Mouse (Mus musculus): ENCODE measurements at regions not wholly inside any gene's neighbourhood (a gene's known extent, or its start where the extent isn't known, plus 50 kb on each side); places are given as distances from the start of the nearest gene placed in this dataset.

DNA sequence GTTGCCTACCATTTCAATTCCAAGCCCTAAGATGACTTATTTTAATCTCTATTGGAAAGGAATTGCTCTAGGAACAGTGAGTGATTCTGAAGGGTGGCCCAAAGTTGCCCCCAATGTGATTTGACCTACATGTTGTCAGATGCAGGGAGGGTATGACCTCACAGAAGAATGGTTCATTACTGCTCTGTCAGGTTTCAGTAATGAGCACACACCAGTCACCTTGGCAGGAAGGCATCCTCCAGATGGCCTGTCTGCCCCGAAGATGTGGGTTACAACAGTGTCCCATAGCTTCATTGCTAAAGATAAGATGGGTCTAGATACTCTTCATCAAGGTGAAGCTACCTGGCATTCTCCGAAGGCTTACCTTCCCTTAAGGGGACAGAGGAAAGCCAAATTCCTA is 137.1 kb downstream of the Ttc8 start:
- Histone ChIP-seq H3K4me1 (ENCODE audit: insufficient read depth) (no peaks in the 10 kb centered on the region), H3K4me2 (ENCODE audit: low read depth, low read length) (no peak overlapping the region), H3K9ac (replicated peaks) (no peak overlapping the region), H3K9me3 (ENCODE audit: low read length) (no peaks in the 10 kb centered on the region), H3K36me3 (replicated peaks; ENCODE audit: insufficient read depth, low read length) (no peaks in the 10 kb centered on the region), H3K27me3 (ENCODE audit: insufficient read depth, low read length) (no peaks in the 10 kb centered on the region), H3K27ac (ENCODE audit: low read depth) (no peak overlapping the region), H3K4me3 (ENCODE audit: low read depth, low read length) (no peak overlapping the region)
- WGBS (ENCODE audit: insufficient replicate concordance) = 73% methylated on average over 2 of the region's 2 CpGs
- ATAC-seq (no peak), DNase-seq (no peak)
- TF ChIP-seq CTCF (IDR thresholded peaks at IDR 0.05; ENCODE audit: low read depth) = no peak
- no peak for TF ChIP-seq EP300 (IDR thresholded peaks at IDR 0.05; ENCODE audit: low read depth)

DNA sequence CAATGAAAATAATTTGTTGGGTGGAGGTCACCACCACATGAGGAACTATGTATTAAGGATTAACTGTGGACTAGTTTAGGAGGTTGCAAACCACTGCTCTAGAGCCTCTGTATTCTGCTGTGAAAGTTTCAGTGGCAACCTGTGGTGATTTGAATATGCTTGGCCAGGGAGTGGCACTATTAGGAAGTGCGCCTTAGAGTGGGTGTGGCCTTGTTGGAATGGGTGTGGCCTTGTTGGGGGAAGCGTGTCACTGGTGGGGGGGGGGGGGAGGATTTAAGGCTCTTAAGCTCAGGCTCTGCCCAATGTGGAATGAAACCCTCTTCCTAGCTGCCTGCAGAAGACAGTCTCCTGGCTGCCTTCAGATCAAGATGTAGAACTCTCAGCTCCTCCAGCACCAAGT is 138.5 kb downstream of the Ttc8 start:
- Histone ChIP-seq H3K27ac (ENCODE audit: low read depth) (no peak overlapping the region), H3K36me3 (replicated peaks; ENCODE audit: insufficient read depth, low read length) (no peaks in the 10 kb centered on the region), H3K27me3 (ENCODE audit: insufficient read depth, low read length) (no peaks in the 10 kb centered on the region), H3K9ac (replicated peaks) (no peak overlapping the region), H3K4me2 (ENCODE audit: low read depth, low read length) (no peak overlapping the region), H3K9me3 (ENCODE audit: low read length) (no peaks in the 10 kb centered on the region), H3K4me3 (ENCODE audit: low read depth, low read length) (no peak overlapping the region), H3K4me1 (ENCODE audit: insufficient read depth) (no peaks in the 10 kb centered on the region)
- DNase-seq (peak; percentile 13), ATAC-seq (no peak)
- 45% methylated on average over 2 of the region's 2 CpGs for WGBS (ENCODE audit: insufficient replicate concordance)
- TF ChIP-seq EP300 (IDR thresholded peaks at IDR 0.05; ENCODE audit: low read depth) (no peak), CTCF (IDR thresholded peaks at IDR 0.05; ENCODE audit: low read depth) (no peak)

DNA sequence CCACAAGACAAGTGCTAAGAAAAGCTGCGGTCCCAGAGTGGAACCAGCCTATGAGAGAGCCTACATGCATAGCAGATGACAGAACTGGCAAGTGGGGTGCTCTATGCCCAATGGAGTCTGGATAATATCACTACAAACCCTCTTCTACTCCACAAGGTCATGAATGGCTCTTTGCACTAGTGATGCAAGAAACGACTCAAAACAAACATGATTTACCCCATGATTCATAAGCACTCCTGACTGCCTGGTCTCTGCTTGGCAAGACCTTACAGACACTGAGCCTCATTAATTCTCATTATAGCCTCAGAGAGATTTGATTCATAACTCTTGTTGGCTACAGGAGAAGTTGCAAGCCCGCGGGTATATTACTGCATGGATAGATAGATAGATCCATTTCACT is 139.1 kb downstream of the Ttc8 start:
- Histone ChIP-seq H3K27ac (ENCODE audit: low read depth) (no peak overlapping the region), H3K27me3 (ENCODE audit: insufficient read depth, low read length) (no peaks in the 10 kb centered on the region), H3K4me1 (ENCODE audit: insufficient read depth) (no peaks in the 10 kb centered on the region), H3K4me3 (ENCODE audit: low read depth, low read length) (no peak overlapping the region), H3K36me3 (replicated peaks; ENCODE audit: insufficient read depth, low read length) (no peaks in the 10 kb centered on the region), H3K9ac (replicated peaks) (no peak overlapping the region), H3K4me2 (ENCODE audit: low read depth, low read length) (no peak overlapping the region), H3K9me3 (ENCODE audit: low read length) (no peaks in the 10 kb centered on the region)
- no peak for ATAC-seq
- WGBS (ENCODE audit: insufficient replicate concordance) = 83% methylated on average over 4 of the region's 4 CpGs
- DNase-seq = no peak
- no peak for TF ChIP-seq CTCF (IDR thresholded peaks at IDR 0.05; ENCODE audit: low read depth)
- no peak for TF ChIP-seq EP300 (IDR thresholded peaks at IDR 0.05; ENCODE audit: low read depth)

DNA sequence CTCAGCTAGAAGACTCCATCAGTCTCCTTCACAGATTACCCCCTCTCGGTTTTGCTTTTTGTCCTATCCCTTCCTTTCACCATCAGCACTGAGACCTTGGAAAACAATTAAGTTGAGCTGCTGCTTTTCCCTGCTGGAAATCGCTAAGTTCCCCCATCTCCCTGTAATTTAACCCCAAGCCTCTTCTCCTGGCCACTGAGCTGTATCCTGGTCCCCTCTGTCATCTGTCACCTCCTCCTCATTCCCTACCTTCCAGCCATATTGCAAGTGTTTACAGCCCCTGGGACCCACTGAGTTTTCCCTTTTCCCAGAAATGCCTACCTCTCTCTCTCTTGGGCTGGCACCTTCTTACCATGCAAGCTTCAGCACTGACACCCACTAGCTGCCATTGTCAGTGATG is 140.3 kb downstream of the Ttc8 start:
- H3K27ac ChIP-seq (ENCODE audit: low read depth) = no peak overlapping the region
- no peaks in the 10 kb centered on the region for H3K4me1 ChIP-seq (ENCODE audit: insufficient read depth)
- DNase-seq = no peak
- no peak overlapping the region for H3K4me3 ChIP-seq (ENCODE audit: low read depth, low read length)
- no peaks in the 10 kb centered on the region for H3K36me3 ChIP-seq (replicated peaks; ENCODE audit: insufficient read depth, low read length)
- TF ChIP-seq EP300 (IDR thresholded peaks at IDR 0.05; ENCODE audit: low read depth) = no peak
- no peak for TF ChIP-seq CTCF (IDR thresholded peaks at IDR 0.05; ENCODE audit: low read depth)
- ATAC-seq = no peak
- no peak overlapping the region for H3K4me2 ChIP-seq (ENCODE audit: low read depth, low read length)
- no peaks in the 10 kb centered on the region for H3K9me3 ChIP-seq (ENCODE audit: low read length)
- no peak overlapping the region for H3K9ac ChIP-seq (replicated peaks)
- 66% methylated on average over 2 of the region's 2 CpGs for WGBS (ENCODE audit: insufficient replicate concordance)
- H3K27me3 ChIP-seq (ENCODE audit: insufficient read depth, low read length) = no peaks in the 10 kb centered on the region

- no peaks in the 10 kb centered on the region for H3K4me1 ChIP-seq (ENCODE audit: insufficient read depth)
- no peak for ATAC-seq
- H3K27me3 ChIP-seq (ENCODE audit: insufficient read depth, low read length) = no peaks in the 10 kb centered on the region
- no peak overlapping the region for H3K9ac ChIP-seq (replicated peaks)
- no peak overlapping the region for H3K4me2 ChIP-seq (ENCODE audit: low read depth, low read length)
- 67% methylated on average over 3 of the region's 3 CpGs for WGBS (ENCODE audit: insufficient replicate concordance)
- TF ChIP-seq CTCF (IDR thresholded peaks at IDR 0.05; ENCODE audit: low read depth) (no peak), EP300 (IDR thresholded peaks at IDR 0.05; ENCODE audit: low read depth) (no peak)
- H3K4me3 ChIP-seq (ENCODE audit: low read depth, low read length) = no peak overlapping the region
- H3K9me3 ChIP-seq (ENCODE audit: low read length) = no peaks in the 10 kb centered on the region
- no peaks in the 10 kb centered on the region for H3K36me3 ChIP-seq (replicated peaks; ENCODE audit: insufficient read depth, low read length)
- no peak for DNase-seq
- no peak overlapping the region for H3K27ac ChIP-seq (ENCODE audit: low read depth)
These were observed 143.1 kb downstream of the Ttc8 start for GRCm38 (mm10) chr12:99063441-99063840.

DNA sequence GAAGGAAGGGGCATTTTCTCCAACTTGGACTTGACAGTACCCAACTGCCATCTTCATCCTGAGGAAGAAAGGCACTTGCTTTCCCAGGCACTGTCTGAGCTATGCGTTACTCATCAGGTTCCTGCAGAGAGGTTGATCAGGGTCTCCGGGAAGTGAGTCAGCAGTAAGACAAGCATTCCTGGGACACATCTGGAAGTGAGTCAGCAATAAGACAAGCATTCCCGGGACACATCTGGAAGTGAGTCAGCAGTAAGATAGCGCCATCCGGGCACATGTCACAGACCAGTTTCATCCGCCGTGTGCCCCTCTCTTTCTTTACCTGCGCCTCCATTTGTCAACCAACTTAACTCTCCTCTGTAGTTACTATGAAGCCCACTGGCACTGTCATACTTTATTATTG is 143.5 kb downstream of the Ttc8 start:
- H3K27ac ChIP-seq (ENCODE audit: low read depth) = no peak overlapping the region
- TF ChIP-seq EP300 (IDR thresholded peaks at IDR 0.05; ENCODE audit: low read depth) (no peak), CTCF (IDR thresholded peaks at IDR 0.05; ENCODE audit: low read depth) (no peak)

DNA sequence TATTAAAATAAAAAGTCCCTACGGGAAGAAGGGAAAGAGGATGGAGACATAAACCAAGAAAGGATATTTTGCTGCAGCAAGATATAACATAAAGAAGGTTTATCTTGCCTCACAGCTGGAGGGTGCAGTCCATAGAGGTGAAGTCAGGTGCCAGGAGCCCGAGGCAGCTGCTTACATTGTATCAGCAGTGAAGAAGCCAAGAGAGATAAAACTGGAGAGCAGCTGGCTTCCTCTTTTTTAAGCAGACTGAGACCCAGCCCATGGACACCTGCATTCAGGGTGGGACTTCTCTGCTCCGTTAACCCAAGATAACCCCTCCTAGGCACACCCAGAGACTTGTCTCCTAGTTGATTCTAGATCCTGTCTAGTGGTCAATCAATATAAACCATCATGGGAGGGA is 147.6 kb downstream of the Ttc8 start:
- ATAC-seq = peak; percentile 61
- no peak overlapping the region for H3K4me2 ChIP-seq (ENCODE audit: low read depth, low read length)

More for the DNA sequence above, 143.5 kb downstream of the Ttc8 start:
- Histone ChIP-seq H3K4me2 (ENCODE audit: low read depth, low read length) (no peak overlapping the region), H3K27me3 (ENCODE audit: insufficient read depth, low read length) (no peaks in the 10 kb centered on the region), H3K36me3 (replicated peaks; ENCODE audit: insufficient read depth, low read length) (no peaks in the 10 kb centered on the region), H3K9ac (replicated peaks) (no peak overlapping the region), H3K9me3 (ENCODE audit: low read length) (no peaks in the 10 kb centered on the region), H3K4me3 (ENCODE audit: low read depth, low read length) (no peak overlapping the region), H3K4me1 (ENCODE audit: insufficient read depth) (no peaks in the 10 kb centered on the region)
- no peak for DNase-seq
- ATAC-seq = no peak
- WGBS (ENCODE audit: insufficient replicate concordance) = 69% methylated on average over 8 of the region's 8 CpGs

More for the DNA sequence above, 147.6 kb downstream of the Ttc8 start:
- TF ChIP-seq EP300 (IDR thresholded peaks at IDR 0.05; ENCODE audit: low read depth) = peak; percentile 46; the same call in 1 of the 2 replicates
- no peak for TF ChIP-seq CTCF (IDR thresholded peaks at IDR 0.05; ENCODE audit: low read depth)
- Histone ChIP-seq H3K4me1 (ENCODE audit: insufficient read depth) (no peaks in the 10 kb centered on the region), H3K27ac (ENCODE audit: low read depth) (no peak overlapping the region), H3K9ac (replicated peaks) (no peak overlapping the region), H3K27me3 (ENCODE audit: insufficient read depth, low read length) (no peaks in the 10 kb centered on the region), H3K9me3 (ENCODE audit: low read length) (no peaks in the 10 kb centered on the region), H3K4me3 (ENCODE audit: low read depth, low read length) (no peak overlapping the region), H3K36me3 (replicated peaks; ENCODE audit: insufficient read depth, low read length) (no peaks in the 10 kb centered on the region)
- DNase-seq = no peak
- WGBS (ENCODE audit: insufficient replicate concordance) = 25% methylated on average over 3 of the region's 3 CpGs

Measured in liver, postnatal 0 days (tissue).